In the genomic region with DNA sequence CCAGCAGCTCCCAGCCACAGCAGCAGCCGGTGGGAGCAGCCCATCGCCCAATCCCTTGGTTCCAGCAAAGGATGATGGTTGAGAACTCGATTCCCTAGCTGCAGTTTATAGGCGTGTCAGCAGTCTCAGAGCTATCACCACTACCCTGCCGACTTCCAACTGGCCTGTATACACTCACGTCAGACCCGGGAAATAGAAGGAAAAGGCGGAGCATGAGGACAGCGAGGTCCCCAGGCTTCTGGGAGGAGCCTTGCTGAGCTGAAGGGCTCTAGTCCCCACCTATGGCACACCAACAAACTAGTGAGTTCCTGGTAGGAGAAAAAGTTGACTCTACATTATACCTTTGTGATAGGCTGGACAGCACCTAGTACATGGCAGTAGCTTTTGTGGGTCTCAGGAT, we compare ENCODE assay signal across 11 mouse cellular contexts. TPM values are rescaled to one million over a fixed set of nuclear protein-coding genes. Genes with fewer than 3 reads are reported as not detected.
A peak's percentile ranks its signal among the peaks of the same experiment; 100 is the strongest.
DNase-seq lines count a peak whose midpoint lies in the region; ATAC-seq and TF ChIP-seq lines count a peak whose summit lies in the region.
"Had no signal": no experiment of that assay in that cellular context is flagged by ENCODE, and none has a peak within 500 bp of the region (broad histone marks: within the 10 kb centered on the region; RNA-seq: fewer than 3 reads in every experiment).

A gene (minus strand): TSS at position 181 of the 400 bp plus-strand sequence.

- peaks cover 25% of the 10 kb centered on the region for H3K27me3 ChIP-seq in intestine, postnatal 0 days (replicated peaks; ENCODE audit: control insufficient read depth, insufficient read depth, low read length)

- peaks cover 0 to 7% of the 10 kb centered on the region in 2 experiments; a peak in 1 of 4 replicates for H3K4me1 ChIP-seq in ES-E14 (ENCODE audit: control insufficient read depth in 2 of 2, insufficient read depth in 2 of 2, low read length in 2 of 2, poor library complexity in 1 of 2)
- peaks cover 3% of the 10 kb centered on the region; the same call in 1 of the 2 replicates for H3K4me1 ChIP-seq in intestine, postnatal 0 days (replicated peaks; ENCODE audit: control insufficient read depth, insufficient read depth, low read length)

- WGBS in intestine, postnatal 0 days = 13% methylated on average over 9 of the region's 9 CpGs

- H3K27ac ChIP-seq in ES-E14 (ENCODE audit: insufficient read depth, low read depth, low read length, poor library complexity, severe bottlenecking) = no peak within 1 kb of the TSS
- no peak within 1 kb of the TSS for H3K27ac ChIP-seq in intestine, postnatal 0 days (ENCODE audit: low read depth, low read length)

- intact Hi-C loops in gastrocnemius, postnatal 36 days (cut with DNase I) = no loop called here

- peaks cover 14% of the 10 kb centered on the region for H3K36me3 ChIP-seq in ES-E14 (ENCODE audit: control insufficient read depth, insufficient read depth, low read length, poor library complexity, severe bottlenecking)
- H3K36me3 ChIP-seq in intestine, postnatal 0 days (ENCODE audit: control insufficient read depth, insufficient read depth) = peaks cover 17% of the 10 kb centered on the region

- no peak for ATAC-seq in intestine, postnatal 0 days
- no peak for ATAC-seq in CD4-positive, CD25-positive, alpha-beta regulatory T cell, adult 4 months

- no peak for TF ChIP-seq CTCF in intestine, postnatal 0 days (IDR thresholded peaks at IDR 0.05; ENCODE audit: low read depth)

- H3K9ac ChIP-seq in ES-E14 (ENCODE audit: insufficient read depth, low read depth, low read length, poor library complexity, severe bottlenecking) = no peak within 1 kb of the TSS
- H3K9ac ChIP-seq in intestine, postnatal 0 days (ENCODE audit: low read depth, low read length) = no peak within 1 kb of the TSS

- no peak for DNase-seq in layer of hippocampus, adult 18-20 months (ENCODE audit: low spot score in 2 of 2)
- DNase-seq in layer of hippocampus, adult 9-10 months (ENCODE audit: low spot score) = no peak
- DNase-seq in 416B (ENCODE audit: low read depth) (peak; percentile 60), ES-E14 (ENCODE audit: low read depth, low spot score) (no peak)
- no peak for DNase-seq in gastrocnemius, postnatal 36 days
- no peak for DNase-seq in embryo, embryonic 10.5 days (ENCODE audit: low spot score)
- DNase-seq: cerebellum, adult 9-10 months; gastrocnemius, postnatal 10 days; lung, postnatal 4 days had no signal

- peak within 1 kb of the TSS; percentile 64 to 65; a peak in 3 of 4 replicates for H3K4me3 ChIP-seq in ES-E14 (ENCODE audit: insufficient read depth in 1 of 2, low read depth in 1 of 2, low read length in 2 of 2, poor library complexity in 1 of 2, severe bottlenecking in 1 of 2)
- H3K4me3 ChIP-seq in intestine, postnatal 0 days (ENCODE audit: low read depth, low read length) = 0 out of 2 replicates have a peak within 1 kb of the TSS, but pooled peaks have one; percentile 77

- in situ Hi-C loops in ES-E14 (cut with MboI; ENCODE audit: low sequenced_read_pairs in 2 of 2, unreplicated experiment in 2 of 2) = no loop called here

- H3K9me3 ChIP-seq in ES-E14 (ENCODE audit: control insufficient read depth, insufficient read depth, low read depth, low read length) = no peaks in the 10 kb centered on the region
- no peaks in the 10 kb centered on the region for H3K9me3 ChIP-seq in intestine, postnatal 0 days (ENCODE audit: control insufficient read depth)

- no peak within 1 kb of the TSS for H3K4me2 ChIP-seq in intestine, postnatal 0 days (replicated peaks; ENCODE audit: low read depth)

TF ChIP-seq in ES-E14, 5 proteins besides CTCF, POLR2A, EP300 and RAD21:
- TF ChIP-seq MAFK (IDR thresholded peaks at IDR 0.05; ENCODE audit: insufficient read depth, low read depth, low read length) (no peak), ZNF384 (IDR thresholded peaks at IDR 0.05; ENCODE audit: low read depth, low read length) (no peak), CHD2 (IDR thresholded peaks at IDR 0.05; ENCODE audit: low read depth, low read length) (no peak), ZC3H11A (IDR thresholded peaks at IDR 0.05; ENCODE audit: borderline replicate concordance, low read depth, low read length) (no peak), HCFC1 (IDR thresholded peaks at IDR 0.05; ENCODE audit: borderline replicate concordance, insufficient read depth, low read length) (no peak)

RNA-seq across cellular contexts. Expression of the gene that starts here (rescaled TPM):
- 10 to 100 TPM; 12.5 to 15.8 TPM for total RNA-seq in layer of hippocampus, adult 18-20 months (2021)
- 0.85 and 2.8 TPM in 2 replicates for total RNA-seq in ES-E14 (2012; rRNA removed)
- polyA plus RNA-seq in intestine, postnatal 0 days (2015; fragmentation: Nextera tagmentation; extraction: Ambion mirVana) = 1.5 and 1.6 TPM in 2 replicates
- polyA plus RNA-seq in CD4-positive, CD25-positive, alpha-beta regulatory T cell, adult 4 months (2017; shearing (Covaris generic)) = not detected
- not detected for total RNA-seq in gastrocnemius, postnatal 36 days (2021)
- total RNA-seq: gastrocnemius, postnatal 10 days had no signal
